Mouse (Mus musculus) heart, postnatal 0 days (tissue): ENCODE measurements around the gene Ggn.

ENCODE experiments used
- CTCF ChIP-seq: IDR thresholded peaks from 2 replicates; pipeline ENCODE4 v1.5.1; 2016; ENCODE audit warnings: antibody characterized with exemption, control low read depth, low read depth
- EP300 ChIP-seq: IDR thresholded peaks from 2 replicates; pipeline ENCODE4 v1.6.1; 2016; ENCODE audit warnings: antibody characterized with exemption, low read depth

GRCm38 (mm10) chr7:29154018-29154720 is 15.8 kb upstream of the Ggn start:
- TF ChIP-seq CTCF (no peak), EP300 (no peak)
